Mouse (Mus musculus): Measurements from ENCODE around the gene Spata13.

The Spata13 gene

GRCm38 (mm10) chr14:60633961-60634864 lies at the start of gene Spata13:
TSS of gene Spata13 (plus strand) at chr14:60634001.
- DNase-seq (ENCODE audit: low spot score): peak; percentile 84

GRCm38 (mm10) chr14:60586687-60587453 lies 46.9 kb upstream of the Spata13 start:
- no peak for DNase-seq (ENCODE audit: low spot score)

DNA sequence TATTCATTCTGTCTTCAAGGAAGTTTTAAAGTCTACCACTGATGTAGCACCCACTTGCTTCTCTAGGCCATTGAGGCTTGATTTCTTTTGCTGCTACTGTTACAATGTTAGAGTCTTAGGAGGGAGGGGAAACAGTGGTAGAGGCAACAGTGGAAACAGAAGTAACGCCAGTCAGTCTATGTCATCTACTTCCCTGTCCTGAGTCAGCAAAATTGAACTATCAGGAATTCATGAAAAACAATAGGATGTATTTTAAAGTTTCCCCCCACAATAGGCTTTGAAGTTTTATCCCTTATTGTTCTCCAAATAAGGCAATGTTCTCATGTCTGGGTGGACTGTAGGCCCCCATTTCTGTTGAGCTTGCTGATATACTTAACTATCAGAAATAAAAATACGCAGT lies 44.8 kb upstream of the Spata13 start:
- DNase-seq (ENCODE audit: low spot score): no peak

GRCm38 (mm10) chr14:60592339-60592738 lies 41.5 kb upstream of the Spata13 start:
- no peak for DNase-seq (ENCODE audit: low spot score)

- DNase-seq (ENCODE audit: low spot score): peak; percentile 23
Observed at GRCm38 (mm10) chr14:60592822-60593221, 41.0 kb upstream of the Spata13 start.

DNA sequence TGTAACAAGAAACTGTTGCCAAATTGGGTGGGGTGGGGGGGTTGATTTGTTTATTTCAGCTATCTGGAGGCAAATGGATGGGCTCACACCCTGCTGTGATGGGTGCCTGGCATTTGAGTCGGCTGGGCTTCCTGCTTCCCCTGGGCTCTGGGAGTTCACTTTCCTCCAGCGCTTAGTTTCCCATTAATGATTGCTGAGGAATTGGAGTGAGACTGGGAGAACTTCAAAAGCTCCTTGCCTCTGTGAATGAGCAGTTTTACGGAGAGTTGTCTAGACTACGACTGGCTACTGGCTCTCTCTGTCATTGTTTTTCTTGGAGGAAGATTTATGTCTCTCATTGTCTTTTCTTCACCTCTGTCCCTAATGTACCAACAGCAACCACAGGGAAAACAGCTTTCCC lies 36.2 kb upstream of the Spata13 start:
- no peak for DNase-seq (ENCODE audit: low spot score)

DNA sequence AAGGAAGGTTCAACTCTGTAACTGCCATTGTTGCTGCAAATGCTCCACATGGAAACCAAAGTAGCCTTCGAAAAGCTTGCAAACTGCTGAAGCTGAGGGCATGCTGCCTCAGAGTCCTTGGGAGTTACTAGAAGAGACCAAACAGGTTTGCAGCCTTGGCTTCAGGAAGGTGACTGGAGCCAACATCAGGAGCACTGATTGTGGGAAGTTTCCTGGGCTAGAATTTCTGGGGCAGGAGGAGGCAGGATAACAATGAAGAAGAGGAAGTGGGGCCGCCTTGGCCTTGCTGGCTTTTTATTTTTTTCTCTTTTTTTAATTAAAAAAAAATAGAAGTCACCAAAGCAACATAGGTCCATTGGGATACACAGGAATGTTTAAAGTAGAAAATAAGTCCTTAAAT lies 34.8 kb upstream of the Spata13 start:
- DNase-seq (ENCODE audit: low spot score): no peak

GRCm38 (mm10) chr14:60605564-60605963 lies 28.2 kb upstream of the Spata13 start:
- DNase-seq (ENCODE audit: low spot score): no peak

- DNase-seq (ENCODE audit: low spot score): no peak
Observed at GRCm38 (mm10) chr14:60606194-60606593, 27.6 kb upstream of the Spata13 start.

- no peak for DNase-seq (ENCODE audit: low spot score)
Observed at GRCm38 (mm10) chr14:60607743-60608142, 26.1 kb upstream of the Spata13 start.

DNA sequence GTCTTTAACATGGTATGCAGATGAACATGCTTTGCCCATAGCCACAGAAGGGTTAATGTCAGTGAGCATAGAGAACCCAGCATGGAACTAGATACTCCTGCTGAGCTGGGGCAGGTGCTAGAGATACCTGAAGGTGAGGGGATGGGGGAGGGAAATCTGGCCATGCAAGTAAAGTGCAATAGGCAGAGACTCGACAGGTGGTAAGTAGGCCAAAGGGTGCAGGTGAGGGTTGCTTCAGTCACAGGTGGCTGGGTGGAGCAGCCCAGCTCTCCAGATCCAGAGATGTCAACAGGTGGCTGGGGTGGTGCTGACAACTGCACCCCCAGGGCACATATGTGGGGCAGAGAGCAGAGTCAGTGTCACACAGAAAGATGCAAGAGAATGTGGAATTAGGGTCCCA lies 24.6 kb upstream of the Spata13 start:
- DNase-seq (ENCODE audit: low spot score): no peak

GRCm38 (mm10) chr14:60612671-60613070 lies 21.1 kb upstream of the Spata13 start:
- no peak for DNase-seq (ENCODE audit: low spot score)

DNA sequence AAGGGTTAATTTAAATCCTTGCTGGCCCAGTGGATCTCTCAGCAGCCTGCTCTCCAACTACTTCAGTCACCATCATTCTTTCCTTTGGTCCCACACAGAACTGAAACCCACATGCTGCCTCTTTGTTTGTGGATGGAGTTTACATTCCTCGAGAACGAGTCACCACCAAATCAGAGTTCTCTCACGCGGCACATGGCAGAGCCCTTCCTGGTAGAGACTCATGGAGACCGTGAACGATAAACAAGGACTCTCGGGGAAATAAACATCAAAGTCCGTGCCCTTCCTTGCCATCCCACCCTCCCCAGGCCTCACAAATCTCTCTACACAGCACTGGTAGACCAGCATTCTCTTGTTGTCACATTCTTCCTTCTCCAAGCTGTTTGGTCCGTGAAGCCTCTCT lies 12.7 kb upstream of the Spata13 start:
- no peak for DNase-seq (ENCODE audit: low spot score)

DNA sequence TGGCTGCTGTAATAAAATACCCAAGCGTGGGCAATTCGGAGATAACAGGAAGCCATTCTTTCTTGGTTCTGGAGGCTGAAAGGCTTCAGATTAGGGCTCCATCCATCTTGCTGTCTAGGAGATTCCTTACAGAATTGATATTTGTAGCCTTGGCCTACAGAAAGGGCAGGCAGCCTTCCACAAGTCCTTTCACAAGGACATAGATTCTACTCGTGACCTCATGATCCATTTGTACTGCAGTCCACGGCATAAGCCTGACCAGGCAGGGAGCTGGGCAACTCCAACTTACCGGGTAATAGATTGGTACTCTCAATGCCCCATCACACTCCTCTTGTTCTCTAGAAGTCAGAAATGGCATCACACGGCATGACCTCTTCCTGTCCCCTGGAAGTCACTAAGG lies 8.3 kb upstream of the Spata13 start:
- no peak for DNase-seq (ENCODE audit: low spot score)

DNA sequence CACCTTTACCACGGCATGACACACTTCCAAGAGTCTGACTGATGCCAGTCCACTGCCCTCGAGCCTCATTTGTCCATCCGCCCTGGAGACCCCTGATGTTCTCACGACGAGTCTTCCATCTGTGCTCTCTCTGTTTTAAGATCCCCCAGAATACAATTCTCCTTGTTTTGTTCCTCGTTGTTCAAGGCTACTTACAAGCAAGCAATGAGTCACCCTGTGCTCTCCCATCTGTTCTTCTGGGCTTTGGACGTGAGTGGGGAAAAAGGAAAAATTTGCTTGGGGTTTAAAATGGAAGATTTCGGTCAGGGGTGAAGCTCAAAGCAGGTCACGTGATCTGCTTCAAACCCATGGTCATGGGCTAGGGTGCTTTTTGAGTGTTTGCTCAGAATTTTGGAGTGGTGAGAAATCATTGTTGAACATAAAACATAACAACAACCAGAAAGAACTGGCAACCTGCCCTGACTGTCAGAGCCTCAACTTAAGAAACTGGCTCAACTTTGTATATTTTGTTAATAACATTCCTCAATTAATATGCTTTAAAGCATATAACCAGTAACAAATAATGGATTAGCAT lies 3.8 kb upstream of the Spata13 start:
- DNase-seq (ENCODE audit: low spot score): no peak

DNA sequence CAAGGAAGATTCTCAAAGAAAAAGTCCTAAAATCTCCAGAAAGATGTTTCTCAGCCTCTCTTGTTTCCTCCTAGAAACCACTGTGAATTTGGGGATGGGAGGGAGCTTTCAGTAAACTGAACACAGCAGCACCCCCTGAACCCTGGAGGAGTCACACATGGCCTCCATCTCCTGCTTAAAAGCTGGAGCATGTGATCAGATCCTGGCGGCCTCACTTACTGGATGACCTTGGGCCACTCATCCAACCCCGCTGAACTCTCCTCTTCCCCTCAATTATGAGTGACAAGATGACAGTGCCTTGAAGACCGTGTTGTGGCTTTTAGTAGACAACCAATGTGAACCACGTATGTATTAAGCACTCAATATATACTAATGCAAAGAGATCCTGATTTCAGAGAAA lies 2.8 kb upstream of the Spata13 start:
- no peak for DNase-seq (ENCODE audit: low spot score)

DNA sequence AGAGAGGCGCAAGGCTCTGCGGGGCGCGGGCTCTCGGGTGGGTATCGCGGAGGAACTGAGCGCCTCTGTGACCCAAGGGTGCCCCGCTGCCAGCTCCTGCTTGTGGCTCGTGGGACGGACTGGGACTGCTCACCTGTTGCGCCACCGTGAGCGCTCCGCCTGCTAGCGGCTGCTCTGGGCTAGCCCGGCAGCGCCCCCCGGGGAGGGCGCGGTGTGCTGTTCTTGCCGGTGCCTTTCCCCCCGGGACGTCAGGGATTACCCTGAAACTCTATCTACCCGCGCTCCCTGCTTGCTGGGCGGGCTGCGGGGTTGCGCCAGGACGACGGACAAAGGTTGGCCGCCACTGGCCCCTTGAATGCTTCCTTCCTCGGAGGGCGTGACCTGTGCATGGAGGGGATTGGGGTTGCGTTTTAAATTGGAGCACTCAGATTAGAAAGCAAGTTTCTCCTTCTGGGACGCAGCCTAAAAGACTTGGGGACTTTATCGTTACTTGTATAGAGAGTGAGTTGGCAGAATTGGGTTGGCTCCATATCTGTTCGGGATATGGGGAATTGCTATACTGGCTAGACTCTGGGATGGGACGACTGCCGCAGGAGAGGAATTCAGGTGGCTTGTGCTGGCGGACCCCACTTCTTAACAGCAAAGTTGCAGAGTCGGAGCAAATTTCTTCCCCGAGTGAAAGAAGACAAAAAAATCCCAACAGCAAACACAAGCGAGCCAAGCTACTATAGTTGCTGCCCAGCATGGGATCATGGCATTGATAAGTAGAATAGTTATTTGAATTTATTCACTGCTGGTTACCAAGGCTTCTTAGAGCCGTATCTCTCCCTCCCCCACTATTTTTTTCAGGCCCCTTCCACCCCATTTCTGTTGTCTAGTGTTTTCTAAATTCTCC lies 1.3 kb downstream of the Spata13 start:
- peak; percentile 41 for DNase-seq (ENCODE audit: low spot score)

GRCm38 (mm10) chr14:60635911-60636607 lies 2.3 kb downstream of the Spata13 start:
- no peak for DNase-seq (ENCODE audit: low spot score)

DNA sequence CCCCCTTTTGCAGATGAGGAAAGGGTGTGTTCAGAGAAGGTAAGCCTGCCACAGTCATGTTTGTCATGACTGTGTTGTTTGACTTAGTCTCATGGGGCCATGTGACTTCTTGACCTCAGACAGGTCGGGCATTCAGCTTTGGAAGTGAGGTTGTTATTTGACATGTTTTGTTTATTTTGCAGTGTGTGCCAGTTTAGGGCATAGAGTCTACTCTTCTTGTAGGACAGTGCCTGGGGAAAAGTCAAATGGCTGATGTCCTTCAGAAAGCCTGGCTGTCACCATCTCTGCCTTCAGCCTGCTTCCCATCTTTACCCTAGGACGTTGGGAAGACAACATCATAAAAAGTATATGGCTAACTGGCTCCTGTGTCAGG lies 2.8 kb downstream of the Spata13 start:
- no peak for DNase-seq (ENCODE audit: low spot score)

- no peak for DNase-seq (ENCODE audit: low spot score)
Observed at GRCm38 (mm10) chr14:60636996-60637395, 3.2 kb downstream of the Spata13 start.

DNA sequence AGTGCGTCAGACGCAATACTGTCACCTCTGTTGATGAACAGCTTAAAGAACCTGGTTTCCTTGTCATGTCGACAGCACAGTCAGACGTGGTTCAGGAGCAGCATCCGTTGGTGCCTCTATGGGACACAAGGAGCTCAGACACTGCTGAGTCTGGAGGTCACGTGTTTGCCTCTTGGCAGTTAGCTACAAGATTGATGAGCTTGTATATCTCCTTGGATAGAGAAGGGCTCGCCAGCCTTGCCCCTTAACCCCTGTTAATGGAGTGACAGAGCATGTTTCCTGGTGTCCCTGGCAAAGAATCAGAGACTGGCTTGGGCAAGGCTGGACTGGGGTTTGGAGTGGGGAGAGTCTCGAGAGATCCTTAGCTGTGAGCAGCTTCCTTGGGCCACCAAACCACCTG lies 4.4 kb downstream of the Spata13 start:
- no peak for DNase-seq (ENCODE audit: low spot score)

Measured in ovary, postnatal 14 days (tissue).